Mouse (Mus musculus): ENCODE data around the gene Zyx. TPM values are rescaled to one million over a fixed set of nuclear protein-coding genes. Genes with fewer than 3 reads are reported as not detected.

Gene Zyx
- total RNA-seq, 2 experiments from 2014 or later = 48.9 to 51.2 TPM

DNA sequence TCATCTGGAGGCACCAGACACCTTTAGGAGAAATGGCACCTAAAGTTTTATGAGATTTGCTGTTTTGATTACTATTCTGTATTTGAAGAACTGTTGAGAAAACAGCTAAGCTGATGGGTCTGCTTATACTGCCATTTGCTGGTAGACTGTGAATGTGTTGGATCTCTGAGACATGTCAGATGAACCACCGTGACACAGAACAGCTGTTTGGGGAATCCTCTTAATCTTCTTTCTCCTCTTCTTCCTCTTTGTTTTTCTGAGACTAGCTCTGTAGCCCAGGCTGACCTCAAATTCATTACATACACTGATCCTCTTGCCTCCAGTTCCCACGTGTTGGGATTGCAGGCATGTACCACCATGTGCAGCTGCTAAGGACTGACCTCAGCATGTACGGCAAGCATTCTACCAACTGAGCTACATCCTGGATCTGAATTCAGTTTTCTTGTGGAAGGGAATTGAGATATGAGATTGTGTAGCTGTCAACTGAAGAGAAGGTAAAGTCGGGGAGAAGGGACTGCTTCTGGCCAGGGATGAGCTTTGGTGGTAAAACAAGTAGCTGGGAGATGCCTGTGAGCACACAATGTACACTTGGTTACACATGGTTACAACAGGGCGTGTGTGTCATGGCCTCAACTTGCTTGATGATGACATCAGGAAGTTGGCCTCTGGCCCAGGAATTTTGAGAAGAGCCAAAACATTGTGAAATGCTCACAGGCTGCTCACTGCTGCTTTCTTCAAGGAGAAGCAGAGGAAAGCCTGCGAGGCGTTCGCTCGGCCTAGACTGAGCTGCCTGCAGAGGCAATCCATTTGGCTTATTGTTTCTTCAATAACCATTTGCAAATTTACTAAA is 46.8 kb downstream of the Zyx start:
- no peak for DNase-seq (ENCODE audit: low spot score in 2 of 2)

DNA sequence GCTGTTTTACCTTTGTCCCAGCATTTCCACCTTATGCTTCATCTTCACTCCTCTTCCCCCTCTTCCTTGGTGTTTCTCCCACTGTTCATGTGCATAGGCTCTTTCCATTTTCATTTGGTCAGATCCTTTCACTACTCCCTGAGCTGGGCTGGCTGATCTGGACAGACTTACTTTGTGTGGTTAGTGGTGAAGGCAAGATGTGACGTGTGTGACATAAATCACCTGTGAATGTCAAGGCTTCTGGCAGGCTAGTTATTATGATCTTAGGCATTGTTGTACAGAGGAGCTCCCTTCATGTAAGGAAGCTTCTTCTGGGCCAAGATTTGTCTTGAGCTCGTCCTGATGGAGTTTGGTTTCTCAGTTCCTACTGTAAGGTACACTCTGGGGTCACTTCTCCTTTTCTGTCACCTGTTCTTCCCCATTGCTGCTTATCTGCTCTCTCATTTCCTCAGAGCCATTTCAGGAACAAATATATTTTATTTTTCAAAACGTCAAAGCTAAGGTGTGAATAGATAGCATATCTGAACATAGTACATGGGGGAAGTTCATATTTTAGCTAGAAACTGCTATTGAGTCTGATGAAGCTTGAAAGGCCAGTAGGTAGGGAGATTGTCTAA is 47.7 kb downstream of the Zyx start:
- no peak for DNase-seq (ENCODE audit: low spot score in 2 of 2)

DNA sequence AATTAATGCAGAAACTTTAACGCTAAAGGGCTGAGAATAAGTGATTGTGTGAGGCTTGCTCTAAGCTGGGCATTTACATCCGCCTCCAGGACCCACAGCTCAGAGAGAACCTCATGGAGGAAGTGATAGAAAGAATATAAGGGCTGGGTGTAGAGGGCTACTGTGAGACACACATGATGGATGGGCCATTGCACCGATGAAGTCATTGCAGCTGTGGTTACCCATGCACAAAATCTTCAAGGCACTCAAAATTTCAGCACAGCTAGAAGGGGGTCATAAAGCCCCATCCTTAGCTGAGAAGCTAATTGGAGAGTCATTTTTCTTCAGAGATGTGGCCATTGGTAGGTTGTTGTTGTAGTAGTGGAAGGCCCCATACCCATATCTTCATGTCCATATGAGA is 48.9 kb downstream of the Zyx start:
- no peak for DNase-seq (ENCODE audit: low spot score in 2 of 2)

DNA sequence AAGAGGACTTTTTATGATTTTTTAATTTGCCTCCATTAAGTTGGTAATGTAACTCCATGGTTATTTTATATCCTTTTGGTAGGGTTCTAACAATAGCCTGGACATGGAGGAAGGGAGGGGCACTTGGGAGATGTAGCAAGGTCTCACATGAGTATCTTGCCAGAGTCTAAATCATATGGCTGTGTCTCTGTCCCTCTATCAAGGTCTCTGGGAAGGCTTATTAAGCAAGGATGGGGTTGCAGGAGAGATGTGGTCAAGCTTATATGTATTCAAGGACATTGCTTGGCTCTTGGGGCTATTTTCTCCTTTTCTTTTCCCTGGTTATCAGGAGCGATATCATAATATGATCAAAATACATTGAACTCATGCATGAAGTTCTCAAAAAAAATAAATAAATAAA is 49.6 kb downstream of the Zyx start:
- no peak for DNase-seq (ENCODE audit: low spot score in 2 of 2)

DNA sequence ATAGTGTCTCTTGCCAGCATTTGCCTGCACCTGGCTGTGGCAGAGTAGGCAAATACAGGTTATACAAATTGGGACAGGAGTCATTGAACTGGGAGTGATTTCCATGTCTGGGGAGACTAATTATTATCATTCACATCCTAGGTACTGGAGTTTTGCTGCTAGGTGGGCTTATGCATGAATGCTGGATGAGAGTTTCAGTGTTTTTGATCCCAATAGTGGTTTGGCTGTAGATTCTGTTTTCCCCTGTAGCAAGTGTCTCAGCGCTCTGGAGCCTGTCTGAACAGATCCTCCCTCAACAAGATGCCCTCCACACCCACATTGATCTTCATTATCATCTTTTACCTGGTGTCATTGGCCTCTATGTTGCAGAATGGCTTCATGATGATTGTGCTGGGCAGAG is 50.5 kb downstream of the Zyx start, which contains the start of gene Tas2r143:
Gene Tas2r143, plus strand, starts transcription at position 301 of the 400 bp plus-strand sequence.
- DNase-seq (ENCODE audit: low spot score in 2 of 2) = no peak

DNA sequence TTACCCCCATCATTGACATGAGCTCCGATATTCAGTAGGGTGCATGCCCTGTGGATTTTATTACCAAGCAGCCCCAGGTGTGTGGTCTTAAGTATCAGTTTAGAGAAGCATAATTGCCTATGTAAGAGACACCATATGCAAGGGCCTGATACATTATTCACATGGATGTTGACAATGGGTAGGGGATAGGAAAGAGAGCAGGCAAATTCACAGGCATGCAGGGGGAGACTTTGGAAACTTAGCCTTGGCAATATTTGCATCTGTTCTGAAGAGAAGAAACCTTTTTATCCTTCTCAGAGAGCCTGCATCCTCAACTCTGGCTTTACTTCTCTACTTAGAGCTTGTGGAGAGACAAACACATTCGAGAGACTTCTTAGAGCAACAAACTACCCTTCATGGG is 55.7 kb downstream of the Zyx start, which contains the start of gene Tas2r135:
Gene Tas2r135, plus strand, starts transcription at position 301 of the 400 bp plus-strand sequence.
- DNase-seq (ENCODE audit: low spot score in 2 of 2) = no peak

Other genes starting within 250 kb of the Zyx start
- not detected for gene Tas2r139, start 208.7 kb upstream of the Zyx start, total RNA-seq (2021)
- not detected for gene Tas2r144, start 134.3 kb upstream of the Zyx start, total RNA-seq (2021)
- 10 to 100 TPM; 11.0 to 14.9 TPM for gene Gstk1, start 103.7 kb upstream of the Zyx start, total RNA-seq (2021)
- gene Tmem139, start 87.7 kb upstream of the Zyx start, total RNA-seq (2021) = not detected
- 10 to 100 TPM; 20.6 to 22.3 TPM for gene Casp2, start 84.6 kb upstream of the Zyx start, total RNA-seq (2021)
- 1 to 10 TPM; 3.8 to 4.0 TPM for gene Clcn1, start 62.9 kb upstream of the Zyx start, total RNA-seq (2021)
- 100 to 1,000 TPM; 115 to 123 TPM for gene Fam131b, start 25.0 kb upstream of the Zyx start, total RNA-seq (2021)
- gene Epha1, start 23.6 kb downstream of the Zyx start, total RNA-seq (2021) = under 1 TPM in 1 of 2 experiments, not detected in 1; 0.23 TPM
- not detected for gene Tas2r143, start 50.6 kb downstream of the Zyx start, total RNA-seq (2021)
- gene Tas2r135, start 55.8 kb downstream of the Zyx start, total RNA-seq (2021) = not detected
- gene Tas2r126, start 84.9 kb downstream of the Zyx start, total RNA-seq (2021) = not detected
- gene Olfr458, start 115.6 kb downstream of the Zyx start, total RNA-seq (2021) = not detected
- gene Olfr457, start 126.7 kb downstream of the Zyx start, total RNA-seq (2021) = not detected
- gene Olfr456, start 137.6 kb downstream of the Zyx start, total RNA-seq (2021) = not detected
- not detected for gene Olfr455, start 198.0 kb downstream of the Zyx start, total RNA-seq (2021)
- not detected for gene Tcaf3, start 248.1 kb downstream of the Zyx start, total RNA-seq (2021)